Mouse (Mus musculus): ENCODE results near the gene Mrpl38.
"Not testable (repeated sequence)": the region's sequence is repeated elsewhere in the genome, so short reads cannot be mapped to it uniquely, and the experiment has no call there.

Mrpl38 gene

DNA sequence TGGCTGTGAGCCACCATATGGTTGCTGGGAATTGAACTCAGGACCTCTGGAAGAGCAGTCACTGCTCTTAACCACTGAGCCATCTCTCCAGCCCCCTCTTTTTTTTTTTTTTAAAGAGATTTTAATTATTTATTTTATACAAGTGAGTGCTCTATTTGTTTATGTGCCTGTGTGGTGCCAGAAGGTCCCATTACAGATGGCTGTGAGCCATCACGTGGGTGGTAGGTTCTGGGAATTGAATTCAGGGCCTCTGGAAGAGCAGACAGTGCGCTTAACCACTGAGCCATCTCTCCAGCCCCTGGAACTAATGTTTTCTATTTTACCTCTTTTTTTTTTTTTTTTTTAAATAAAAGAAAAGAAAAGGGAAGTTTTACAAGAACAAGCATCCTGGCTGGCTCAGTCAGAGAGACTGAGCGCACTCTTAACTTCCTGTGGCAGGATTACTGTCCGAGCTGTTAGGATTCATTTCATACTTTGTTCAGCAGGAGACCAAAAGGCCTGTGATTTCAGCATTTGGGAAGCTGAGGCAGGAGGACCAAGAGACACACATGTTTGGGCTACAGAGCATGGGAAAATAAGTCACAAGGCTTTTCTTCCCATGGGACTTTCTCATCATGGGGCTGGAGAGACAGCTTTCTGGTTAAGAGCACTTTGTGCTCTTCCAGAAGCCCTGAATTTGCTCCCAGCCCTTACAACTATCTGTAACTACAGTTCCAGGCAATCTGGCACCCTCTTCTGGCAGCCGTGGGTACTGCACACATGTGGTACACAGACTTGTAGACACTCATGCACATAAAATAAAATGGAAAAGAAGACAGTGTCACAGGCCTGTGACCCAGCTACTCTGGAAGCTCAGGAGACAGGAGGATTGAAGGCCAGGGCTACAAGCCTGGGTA, 42.2 kb downstream of the Mrpl38 start:
- in situ Hi-C loops (cut with MboI; ENCODE audit: unreplicated experiment in 2 of 2) = no loop called here

DNA sequence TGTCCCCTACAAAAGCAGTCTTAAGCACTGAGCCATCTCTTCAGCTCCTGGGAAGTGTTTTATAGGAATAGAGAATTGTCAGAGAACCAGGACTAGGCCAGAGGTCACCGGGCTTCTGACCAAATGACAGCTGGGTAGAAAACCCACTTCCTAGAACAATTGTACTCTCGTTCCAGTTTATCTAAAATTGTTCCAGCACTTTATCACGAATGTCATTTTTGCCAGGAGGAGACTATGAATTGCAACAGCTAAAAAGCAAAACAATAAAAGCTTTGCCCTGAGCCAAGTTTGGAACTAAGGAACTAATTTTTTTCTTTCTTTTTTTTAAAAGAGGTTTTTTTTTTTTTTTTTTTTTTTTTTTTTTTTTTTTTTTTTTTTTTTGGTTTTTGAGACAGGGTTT, 43.1 kb downstream of the Mrpl38 start:
- in situ Hi-C loops (cut with MboI; ENCODE audit: unreplicated experiment in 2 of 2) = no loop called here

DNA sequence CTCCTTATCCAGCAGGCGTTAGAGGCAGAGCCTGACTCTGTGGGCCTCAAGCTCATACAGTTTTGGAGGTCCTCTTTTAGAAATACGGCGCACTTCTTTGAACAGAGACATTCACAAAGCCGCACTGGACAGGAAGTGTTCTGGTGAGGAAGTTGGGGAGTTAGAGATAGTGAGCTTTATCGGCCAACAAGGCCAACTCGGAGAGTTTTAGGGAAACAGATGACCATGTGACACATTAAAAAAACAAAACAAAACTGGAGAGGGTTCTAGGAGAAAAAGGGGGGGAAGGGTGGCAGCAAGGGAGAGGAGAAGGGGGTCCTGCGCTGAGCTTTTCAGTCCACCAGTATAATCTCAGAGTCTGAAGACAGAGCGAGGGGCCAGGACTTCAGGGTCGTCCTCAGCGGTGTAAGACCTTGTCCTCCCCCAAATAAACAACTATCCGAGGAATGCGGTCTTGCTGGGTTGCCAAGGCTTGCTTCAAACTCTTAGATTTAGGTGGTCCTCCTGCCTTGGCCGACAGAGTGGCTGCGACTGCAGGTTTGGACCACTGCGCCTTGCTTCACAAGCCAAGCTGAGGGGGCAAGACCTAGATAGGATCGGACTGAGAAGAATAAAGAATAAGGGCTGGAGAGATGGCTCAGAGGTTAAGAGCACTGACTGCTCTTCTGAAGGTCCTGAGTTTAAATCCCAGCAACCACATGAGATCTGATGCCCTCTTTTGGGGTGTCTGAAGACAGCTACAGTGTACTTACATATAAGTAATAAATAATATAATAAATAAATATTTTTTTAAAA, 44.7 kb downstream of the Mrpl38 start:
- in situ Hi-C loops (cut with MboI; ENCODE audit: unreplicated experiment in 2 of 2) = no loop called here

DNA sequence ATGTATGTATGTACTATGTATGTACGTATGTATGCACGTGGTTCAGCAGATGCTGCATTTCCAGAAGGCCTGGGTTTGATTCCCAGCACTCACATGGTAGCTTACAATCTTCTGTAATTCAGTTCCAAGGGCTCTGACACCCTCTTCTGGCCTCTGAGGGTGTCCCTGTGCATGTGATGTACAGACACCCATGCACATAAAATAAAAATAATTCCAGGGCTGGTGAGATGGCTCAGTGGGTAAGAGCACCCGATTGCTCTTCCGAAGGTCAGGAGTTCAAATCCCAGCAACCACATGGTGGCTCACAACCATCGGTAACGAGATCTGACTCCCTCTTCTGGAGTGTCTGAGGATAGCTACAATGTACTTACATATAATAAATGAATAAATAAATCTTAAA, 45.7 kb downstream of the Mrpl38 start:
- in situ Hi-C loops (cut with MboI; ENCODE audit: unreplicated experiment in 2 of 2) = not testable (repeated sequence)

DNA sequence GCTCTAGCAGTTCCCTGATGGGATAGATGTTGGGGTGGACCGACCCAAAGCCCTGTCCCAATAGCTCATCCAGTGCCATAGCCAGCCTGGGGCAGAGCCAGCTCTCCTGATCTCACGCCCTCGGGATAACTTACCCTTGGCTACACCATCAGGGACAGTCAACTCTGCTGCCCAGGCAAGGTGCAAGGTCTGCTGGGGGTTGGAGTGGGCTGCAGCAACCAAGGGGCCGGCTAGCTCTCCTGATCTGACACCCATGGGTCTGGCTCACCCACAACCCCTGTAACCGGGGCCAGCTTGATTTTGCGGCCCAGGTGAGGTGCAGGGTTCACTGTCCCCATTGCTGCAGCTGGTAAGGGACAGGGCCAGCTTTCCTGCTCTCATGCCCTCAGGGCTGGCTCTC, 47.1 kb downstream of the Mrpl38 start:
- in situ Hi-C loops (cut with MboI; ENCODE audit: unreplicated experiment in 2 of 2) = no loop called here

DNA sequence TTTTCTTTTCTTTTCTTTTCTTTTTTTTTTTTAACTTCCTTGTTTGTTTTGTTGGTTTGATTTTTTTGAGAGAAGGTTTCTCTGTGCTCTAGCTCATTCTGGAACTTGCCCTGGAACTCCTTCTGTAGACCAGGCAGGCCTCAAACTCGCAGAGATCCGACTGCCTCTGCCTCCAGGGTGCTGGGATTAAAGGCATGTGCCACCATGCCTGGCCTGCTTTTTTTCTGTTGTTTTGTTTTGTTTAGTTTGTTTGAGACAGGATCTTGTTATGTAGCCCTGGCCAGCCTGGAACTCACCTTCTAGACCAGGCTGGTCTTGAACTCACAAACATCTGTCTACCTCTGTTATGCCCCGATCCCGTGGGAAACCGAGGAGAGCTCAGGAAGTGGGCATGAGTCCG, 49.1 kb downstream of the Mrpl38 start:
- in situ Hi-C loops (cut with MboI; ENCODE audit: unreplicated experiment in 2 of 2) = loop anchor here (5.0 kb wide), 1 partner anchor 43 kb away; the partner anchor contains the start of gene Trim65 (in 2 of the 2)

DNA sequence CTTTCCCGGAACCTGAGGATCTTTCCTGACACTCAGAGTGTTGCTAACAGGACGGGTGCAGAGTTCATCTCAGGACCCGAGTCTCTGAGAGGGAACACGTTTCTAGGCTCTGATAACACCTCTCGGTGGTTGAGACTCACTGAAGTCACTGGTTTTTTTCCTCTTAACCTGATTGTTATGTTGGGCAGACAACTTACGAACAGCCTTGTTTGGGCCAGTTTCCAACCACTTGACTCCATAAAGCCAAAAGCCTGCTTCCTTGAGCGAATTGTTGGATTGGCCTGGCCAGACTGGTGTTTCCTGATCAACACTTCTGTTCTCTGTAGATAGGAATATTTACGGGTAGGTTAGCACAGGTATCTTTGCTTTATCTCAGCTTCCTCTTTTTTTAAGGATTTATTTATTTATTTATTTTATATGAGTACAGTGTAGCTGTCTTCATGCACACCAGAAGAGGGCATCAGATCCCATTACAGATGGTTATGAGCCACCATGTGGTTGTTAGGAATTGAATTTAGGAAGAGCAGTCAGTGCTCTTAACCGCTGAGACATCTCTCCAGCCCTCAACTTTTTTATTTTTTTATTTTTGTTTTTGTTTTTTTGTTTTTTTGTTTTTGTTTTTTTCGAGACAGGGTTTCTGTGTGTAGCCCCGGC, 49.8 kb downstream of the Mrpl38 start:
- in situ Hi-C loops (cut with MboI; ENCODE audit: unreplicated experiment in 2 of 2) = loop anchor here (5.0 kb wide), 1 partner anchor 43 kb away; the partner anchor contains the start of gene Trim65 (in 2 of the 2)

DNA sequence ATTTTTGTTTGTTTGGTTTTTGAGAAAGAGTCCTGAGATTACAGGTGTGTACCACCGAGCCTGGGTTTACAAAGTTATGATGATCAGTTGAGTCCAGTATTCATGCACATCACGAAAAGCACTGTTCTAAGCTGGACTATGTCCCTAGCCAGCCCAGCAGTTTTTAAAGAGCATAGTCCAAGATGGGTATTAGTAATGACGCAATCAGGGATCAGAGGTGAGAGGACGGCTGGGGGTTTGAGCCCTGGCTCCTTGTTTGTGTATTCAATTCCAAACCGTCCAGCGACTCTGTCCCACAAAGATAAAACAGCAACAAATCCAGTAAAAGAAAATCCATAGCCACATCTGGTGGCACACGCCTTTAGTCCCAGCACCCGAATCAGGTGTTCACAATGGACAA, 50.5 kb downstream of the Mrpl38 start:
- in situ Hi-C loops (cut with MboI; ENCODE audit: unreplicated experiment in 2 of 2) = loop anchor here (5.0 kb wide), 1 partner anchor 44 kb away; the partner anchor contains the start of gene Trim65 (in 2 of the 2)

DNA sequence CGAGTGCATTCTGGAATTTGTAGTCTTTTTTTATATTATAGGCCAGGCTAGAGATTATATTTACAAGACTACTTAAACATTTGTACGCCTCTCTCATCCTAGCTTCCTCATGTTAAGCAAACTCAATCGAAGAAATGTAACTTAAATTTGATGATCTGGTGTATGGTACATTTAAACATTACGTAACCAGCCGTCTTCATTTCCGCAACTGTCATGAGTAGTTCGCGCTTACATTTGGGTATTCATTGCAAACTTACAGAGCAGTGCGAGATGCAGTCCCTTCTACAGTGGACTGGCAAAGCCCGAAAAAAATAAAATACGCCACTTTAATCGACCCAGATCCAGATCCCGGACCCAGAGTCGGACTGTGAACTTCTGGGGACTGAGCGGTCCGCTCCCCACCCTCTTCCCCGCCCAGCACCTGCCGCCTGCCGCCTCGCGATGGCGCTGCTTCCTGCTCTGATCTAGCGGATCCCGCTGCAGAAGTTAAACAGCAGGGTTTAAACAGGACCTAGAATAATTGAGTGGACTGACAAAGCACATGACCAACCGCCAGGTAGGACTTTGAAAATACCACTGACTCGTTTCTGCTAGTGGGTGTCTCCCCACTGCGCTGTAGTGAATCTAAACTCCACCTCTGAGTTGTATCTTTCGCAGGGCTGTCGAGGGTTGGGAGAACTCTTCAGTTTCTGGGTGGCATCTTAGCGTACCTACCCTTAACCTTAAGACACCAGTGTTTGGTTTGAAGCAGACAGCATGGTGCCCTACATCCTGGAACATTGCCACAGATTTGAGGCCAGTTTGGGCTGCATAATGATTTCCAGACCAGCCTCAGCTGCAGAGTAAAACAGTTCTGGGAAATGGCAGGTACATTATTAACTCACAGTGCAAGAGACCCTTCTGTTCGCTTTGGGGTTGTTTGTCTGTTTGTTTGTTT, 51.2 kb downstream of the Mrpl38 start:
- in situ Hi-C loops (cut with MboI; ENCODE audit: unreplicated experiment in 2 of 2) = loop anchor here (5.0 kb wide), 1 partner anchor 45 kb away; the partner anchor contains the start of gene Trim65 (in 2 of the 2)

DNA sequence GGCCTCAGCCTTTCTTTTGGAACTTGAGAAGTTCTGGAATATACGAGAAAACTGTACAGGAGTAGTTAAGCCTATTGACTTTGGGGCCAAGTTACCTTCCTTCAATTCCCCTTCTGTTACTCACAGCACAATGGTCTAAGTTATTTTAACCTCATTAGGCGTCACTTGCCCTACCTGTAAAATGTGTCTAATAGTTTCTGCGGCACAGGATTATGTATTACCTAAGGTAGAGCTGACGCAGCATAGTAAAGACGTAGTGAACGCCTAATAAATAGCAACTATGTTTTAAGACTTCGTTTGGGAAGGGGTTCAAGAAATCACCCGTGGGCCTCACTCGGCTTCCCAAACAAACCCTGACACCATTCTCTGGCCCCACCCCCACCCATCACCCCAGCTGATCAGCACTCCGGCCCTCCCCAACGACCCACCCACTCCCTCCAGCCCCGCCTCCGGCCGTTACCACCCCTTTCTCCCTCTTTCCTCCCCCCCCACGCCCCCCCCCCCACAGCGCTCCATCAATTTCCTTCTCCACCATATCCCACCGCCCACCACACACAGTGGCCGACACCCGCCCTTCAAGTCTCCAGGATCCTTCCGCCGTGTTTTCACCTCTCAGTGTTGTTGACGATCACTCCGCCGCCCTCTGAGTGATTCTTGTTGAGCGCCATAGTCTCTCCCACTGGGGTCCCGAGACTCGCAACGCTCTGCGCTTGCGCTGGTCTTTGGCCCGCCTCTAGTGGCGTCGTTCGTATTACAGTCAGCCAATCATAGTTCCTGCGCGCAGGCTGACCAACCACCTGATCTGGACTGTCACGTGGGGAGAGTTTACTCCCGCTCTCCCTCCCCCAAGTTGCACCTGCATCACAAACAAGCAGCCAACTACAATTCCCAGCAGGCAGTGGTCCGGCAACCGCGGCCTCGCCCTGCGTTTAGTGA, 52.1 kb downstream of the Mrpl38 start, which contains the start of gene Wbp2:
Wbp2 (minus strand) TSS at position 738 of the 936 bp plus-strand sequence.
- in situ Hi-C loops (cut with MboI; ENCODE audit: unreplicated experiment in 2 of 2) = loop anchor here (5.0 kb wide), 1 partner anchor 46 kb away; the partner anchor contains the start of gene Trim65 (in 2 of the 2)

DNA sequence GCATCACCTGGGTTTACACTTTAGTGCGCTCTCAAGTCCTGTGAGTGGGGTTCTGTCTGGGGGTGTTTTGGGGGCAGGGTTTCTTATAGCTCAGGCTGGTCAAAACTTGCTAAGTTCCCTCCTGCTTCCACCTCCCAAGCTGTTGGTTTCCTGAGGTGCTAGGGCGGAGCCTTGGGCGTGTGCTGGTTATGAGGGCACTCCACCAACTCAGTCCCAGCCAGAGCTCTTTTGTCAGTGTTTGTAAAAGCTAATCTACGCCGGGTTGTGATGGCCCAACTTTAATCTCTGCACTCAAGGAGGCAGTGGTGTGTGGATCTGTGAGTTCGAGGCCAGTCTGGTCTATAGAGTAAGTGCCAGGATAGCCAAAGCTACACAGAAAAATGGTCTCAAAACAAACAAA, 54.5 kb downstream of the Mrpl38 start:
- in situ Hi-C loops (cut with MboI; ENCODE audit: unreplicated experiment in 2 of 2) = no loop called here

DNA sequence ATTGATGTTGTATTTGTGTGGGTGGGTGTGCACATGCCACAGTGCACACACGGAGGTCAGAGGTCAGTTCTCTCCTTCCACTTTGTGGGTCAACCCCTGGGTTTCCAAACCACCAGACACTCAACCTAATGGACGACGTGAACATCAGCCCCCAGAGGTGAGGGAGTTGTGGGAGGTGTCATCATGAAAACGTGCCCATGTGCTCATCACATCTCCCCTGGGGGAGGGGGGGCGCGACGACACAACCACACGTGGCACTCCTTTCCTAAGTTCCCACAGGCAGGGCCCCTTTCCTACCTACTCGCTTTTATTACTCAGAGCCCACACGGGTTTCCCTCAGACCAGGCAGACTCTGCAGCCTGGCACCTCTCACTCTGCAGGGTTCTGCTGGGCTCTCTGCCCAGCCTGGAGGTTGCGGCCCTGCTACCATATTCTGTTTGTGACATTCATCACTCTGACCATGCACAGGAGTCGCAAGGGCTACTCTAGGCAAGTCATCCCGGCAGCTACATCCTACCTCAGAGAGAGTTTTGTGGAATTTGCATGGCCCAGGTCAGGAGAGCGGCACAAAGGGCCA, 55.5 kb downstream of the Mrpl38 start:
- in situ Hi-C loops (cut with MboI; ENCODE audit: unreplicated experiment in 2 of 2) = no loop called here
